In genomic region chr5:134350660-134351059, GRCm38 (mm10) we compare ENCODE assay signal across 8 mouse cellular contexts. TPM values are rescaled to one million over a fixed set of nuclear protein-coding genes. Genes with fewer than 3 reads are reported as not detected.
DNase-seq lines count a peak whose midpoint lies in the region; ATAC-seq and TF ChIP-seq lines count a peak whose summit lies in the region.

No protein-coding gene starts in this region.

- no peaks in the 10 kb centered on the region for H3K36me3 ChIP-seq in hindbrain, embryonic 16.5 days (ENCODE audit: control insufficient read depth, insufficient read depth, low read length)
- no peaks in the 10 kb centered on the region for H3K36me3 ChIP-seq in limb, embryonic 14.5 days (ENCODE audit: control insufficient read depth, insufficient read depth, low read length)
- no peaks in the 10 kb centered on the region for H3K36me3 ChIP-seq in midbrain, embryonic 14.5 days (ENCODE audit: control insufficient read depth, insufficient read depth, low read length)
- H3K36me3 ChIP-seq in stomach, embryonic 16.5 days (ENCODE audit: control insufficient read depth, insufficient read depth, low read length): no peaks in the 10 kb centered on the region

- no peak for TF ChIP-seq POLR2A in limb, embryonic 14.5 days (IDR thresholded peaks at IDR 0.05; ENCODE audit: borderline replicate concordance, extremely low read depth, insufficient read depth, insufficient read length)

- no peak overlapping the region; the same call in 1 of the 2 replicates for H3K4me3 ChIP-seq in hindbrain, embryonic 16.5 days (ENCODE audit: low read length)
- no peak overlapping the region for H3K4me3 ChIP-seq in limb, embryonic 14.5 days (replicated peaks; ENCODE audit: low read length)
- H3K4me3 ChIP-seq in midbrain, embryonic 14.5 days (replicated peaks; ENCODE audit: low read depth, low read length): no peak overlapping the region
- H3K4me3 ChIP-seq in stomach, embryonic 16.5 days (replicated peaks; ENCODE audit: low read length): no peak overlapping the region

- DNase-seq in 3134 (ENCODE audit: extremely low read depth, insufficient read length, low spot score): peak; percentile 74
- peak; percentile 73 for DNase-seq in MEL-GATA-1-ER (ENCODE audit: extremely low read depth, low read depth)
- DNase-seq in cerebellum, postnatal 25 days: peak; percentile 26 to 47
- peak; percentile 44 to 57 for DNase-seq in gastrocnemius, adult 8-10 months (ENCODE audit: low spot score in 2 of 2)
- peak; percentile 77 for DNase-seq in limb, embryonic 14.5 days (ENCODE audit: low spot score)
- DNase-seq in midbrain, embryonic 14.5 days: peak; percentile 67

- H3K4me2 ChIP-seq in hindbrain, embryonic 16.5 days (ENCODE audit: low read length): peak overlapping the region; percentile 44
- peak overlapping the region; percentile 25 for H3K4me2 ChIP-seq in limb, embryonic 14.5 days (replicated peaks; ENCODE audit: low read depth, low read length, severe bottlenecking)
- H3K4me2 ChIP-seq in midbrain, embryonic 14.5 days (ENCODE audit: low read length): no peak overlapping the region
- H3K4me2 ChIP-seq in stomach, embryonic 16.5 days (ENCODE audit: low read depth, low read length): peak overlapping the region; percentile 38

- peak; percentile 74 for ATAC-seq in hindbrain, embryonic 16.5 days
- peak; percentile 69; the same call in 1 of the 2 replicates for ATAC-seq in limb, embryonic 14.5 days (ENCODE audit: low FRiP score, low read depth)
- 0 out of 2 replicates have a peak, but pooled peaks have one; percentile 20 for ATAC-seq in midbrain, embryonic 14.5 days (ENCODE audit: low FRiP score, low TSS enrichment)
- ATAC-seq in stomach, embryonic 16.5 days (ENCODE audit: insufficient read depth, low FRiP score): peak; percentile 91

- H3K27ac ChIP-seq in hindbrain, embryonic 16.5 days (ENCODE audit: low read depth, low read length): no peak overlapping the region
- no peak overlapping the region for H3K27ac ChIP-seq in limb, embryonic 14.5 days (replicated peaks; ENCODE audit: low read depth, low read length)
- H3K27ac ChIP-seq in midbrain, embryonic 14.5 days (replicated peaks; ENCODE audit: low read depth, low read length): no peak overlapping the region
- no peak overlapping the region for H3K27ac ChIP-seq in stomach, embryonic 16.5 days (ENCODE audit: low read length)

- H3K9ac ChIP-seq in hindbrain, embryonic 16.5 days (ENCODE audit: low read depth, low read length): no peak overlapping the region; the same call in 1 of the 2 replicates
- no peak overlapping the region for H3K9ac ChIP-seq in limb, embryonic 14.5 days (ENCODE audit: low read depth, low read length, severe bottlenecking)
- 0 out of 2 replicates have a peak overlapping the region, but pooled peaks have one; percentile 26 for H3K9ac ChIP-seq in midbrain, embryonic 14.5 days (replicated peaks; ENCODE audit: low read length)
- no peak overlapping the region for H3K9ac ChIP-seq in stomach, embryonic 16.5 days (ENCODE audit: low read length)

- no peaks in the 10 kb centered on the region for H3K27me3 ChIP-seq in hindbrain, embryonic 16.5 days (replicated peaks; ENCODE audit: control insufficient read depth, insufficient read depth, low read length)
- no peaks in the 10 kb centered on the region for H3K27me3 ChIP-seq in limb, embryonic 14.5 days (ENCODE audit: control insufficient read depth, insufficient read depth, low read length)
- no peaks in the 10 kb centered on the region for H3K27me3 ChIP-seq in midbrain, embryonic 14.5 days (ENCODE audit: control insufficient read depth, insufficient read depth, low read length)
- H3K27me3 ChIP-seq in stomach, embryonic 16.5 days (ENCODE audit: control insufficient read depth, insufficient read depth, low read length): no peaks in the 10 kb centered on the region

- H3K9me3 ChIP-seq in hindbrain, embryonic 16.5 days (ENCODE audit: control insufficient read depth, low read length): no peaks in the 10 kb centered on the region
- H3K9me3 ChIP-seq in limb, embryonic 14.5 days (ENCODE audit: control insufficient read depth, low read length): no peaks in the 10 kb centered on the region
- H3K9me3 ChIP-seq in midbrain, embryonic 14.5 days (ENCODE audit: control insufficient read depth, low read length): no peaks in the 10 kb centered on the region
- H3K9me3 ChIP-seq in stomach, embryonic 16.5 days (replicated peaks; ENCODE audit: control insufficient read depth, low read length): no peaks in the 10 kb centered on the region

- H3K4me1 ChIP-seq in hindbrain, embryonic 16.5 days (ENCODE audit: control insufficient read depth, insufficient read depth, low read depth, low read length): no peaks in the 10 kb centered on the region
- peaks cover 5% of the 10 kb centered on the region; the same call in 1 of the 2 replicates for H3K4me1 ChIP-seq in limb, embryonic 14.5 days (ENCODE audit: control insufficient read depth, insufficient read depth, low read length)
- no peaks in the 10 kb centered on the region for H3K4me1 ChIP-seq in midbrain, embryonic 14.5 days (ENCODE audit: control insufficient read depth, insufficient read depth, low read length)
- H3K4me1 ChIP-seq in stomach, embryonic 16.5 days (ENCODE audit: control insufficient read depth, insufficient read depth, low read length): peaks cover 7% of the 10 kb centered on the region; the same call in 1 of the 2 replicates

- 18% methylated on average over 10 of the region's 10 CpGs for WGBS in hindbrain, embryonic 16.5 days
- WGBS in limb, embryonic 14.5 days: 17% methylated on average over 10 of the region's 10 CpGs
- 19% methylated on average over 10 of the region's 10 CpGs for WGBS in midbrain, embryonic 14.5 days
- 11% methylated on average over 10 of the region's 10 CpGs for WGBS in stomach, embryonic 16.5 days

RNA-seq across cellular contexts. Expression of gene Gtf2i, which starts 36.1 kb away (rescaled TPM):
- 100 to 1,000 TPM; 109 to 119 (median 112) TPM for total RNA-seq in gastrocnemius, adult 8-10 months (2022)
- 132 and 141 TPM in 2 replicates for polyA plus RNA-seq in hindbrain, embryonic 16.5 days (2015; fragmentation: Nextera tagmentation; extraction: Ambion mirVana)
- 186 and 190 TPM in 2 replicates for polyA plus RNA-seq in limb, embryonic 14.5 days (2012; rRNA removed)
- polyA plus RNA-seq in limb, embryonic 14.5 days (2014; fragmentation: Nextera tagmentation; extraction: Ambion mirVana): 169 and 195 TPM in 2 replicates
- 121 and 150 TPM in 2 replicates for polyA plus RNA-seq in midbrain, embryonic 14.5 days (2014; fragmentation: Nextera tagmentation; extraction: Ambion mirVana)
- 138 and 141 TPM in 2 replicates for polyA plus RNA-seq in stomach, embryonic 16.5 days (2015; fragmentation: Nextera tagmentation; extraction: Ambion mirVana)

Comparison
In these comparisons a context has a peak if more than half of its experiments do, and no peak if none do; other contexts are left out.
1. ATAC-seq: peak in every context shown above with its lines; median percentile 91 in stomach, embryonic 16.5 days; 74 in hindbrain, embryonic 16.5 days; 69 in limb, embryonic 14.5 days; 20 in midbrain, embryonic 14.5 days.